Mouse (Mus musculus) small intestine, adult 2 months (tissue): Measurements from ENCODE around the gene Rhobtb1. TPM values are rescaled to one million over a fixed set of nuclear protein-coding genes. Genes with fewer than 3 reads are reported as not detected.

Source experiments
- H3K27ac ChIP-seq: fragments of 200-500 bp; 2 replicates; pipeline ENCODE4 v1.5.1; 2012; ENCODE audit warnings: low read depth, low read length, control low read depth, inconsistent platforms; ENCODE audit not compliant: insufficient read depth
- H3K27me3 ChIP-seq: fragments of 200-500 bp; 2 replicates; pipeline ENCODE4 v1.6.1; 2012; ENCODE audit warnings: mild to moderate bottlenecking, moderate library complexity, low read length, inconsistent platforms; ENCODE audit not compliant: control insufficient read depth, insufficient read depth
- H3K36me3 ChIP-seq: fragments of 200-500 bp; 2 replicates; pipeline ENCODE4 v1.6.1; 2012; ENCODE audit warnings: mild to moderate bottlenecking, low read length, control low read depth, inconsistent platforms; ENCODE audit not compliant: control insufficient read depth, insufficient read depth
- H3K4me1 ChIP-seq: fragments of 200-500 bp; 2 replicates; pipeline ENCODE4 v1.6.1; 2012; ENCODE audit warnings: low read length, inconsistent platforms, mixed read lengths; ENCODE audit not compliant: control insufficient read depth, insufficient read depth, insufficient read length
- H3K4me3 ChIP-seq: fragments of 200-500 bp; 2 replicates; pipeline ENCODE4 v1.5.1; 2012; ENCODE audit warnings: low read depth, mild to moderate bottlenecking, control low read depth, inconsistent platforms, low read length, moderate library complexity
- CTCF ChIP-seq: fragments of 200-500 bp; IDR thresholded peaks from 2 replicates; pipeline ENCODE4 v1.5.1; 2012; ENCODE audit warnings: low read depth, mild to moderate bottlenecking, control low read depth, inconsistent platforms, low read length, moderate library complexity, mixed read lengths; ENCODE audit not compliant: insufficient replicate concordance, insufficient read length; ENCODE audit errors: extremely low read depth
- POLR2A ChIP-seq: fragments of 200-500 bp; IDR thresholded peaks from 2 replicates; pipeline ENCODE4 v1.6.1; 2012; ENCODE audit warnings: low read depth, mild to moderate bottlenecking, control low read depth, inconsistent platforms, low read length, moderate library complexity
- WGBS: fragments of 180-500 bp; shearing (Covaris S2); methylation state at CpG from one replicate; pipeline ENCODE4 v1.1.7; 2018; 5-methylcytosine and 5-hydroxymethylcytosine counted together
- polyA plus RNA-seq: library from polyadenylated mRNA; depleted of rRNA; stranded (reverse); fragments of >200 nt; gene quantifications from 2 replicates; pipeline ENCODE4 v1.2.3, GENCODE M21; 2012; rRNA removed

The Rhobtb1 gene
- polyA plus RNA-seq, 1 experiment = 7.9 TPM

DNA sequence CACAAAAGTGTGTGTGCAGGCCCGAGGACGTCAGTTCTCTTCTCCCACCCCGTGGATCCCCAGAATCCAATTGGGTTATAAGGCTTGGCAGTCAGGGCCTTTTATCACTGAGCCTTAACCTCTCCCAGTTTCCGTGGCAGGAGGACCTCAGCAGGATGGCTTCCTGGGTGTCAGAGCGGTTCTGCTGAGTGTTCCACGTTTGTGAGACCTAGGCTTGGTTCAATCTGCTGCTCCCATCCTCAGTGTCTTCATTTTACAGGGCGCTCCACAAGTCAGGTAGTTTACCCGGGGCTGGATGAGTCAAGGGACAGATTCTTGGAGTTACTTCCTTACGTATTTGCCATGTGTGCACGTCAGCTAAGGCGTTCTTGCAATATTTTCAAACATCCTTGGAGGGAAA, 182.0 kb downstream of the Rhobtb1 start:
- WGBS = 88% methylated on average over 11 of the region's 11 CpGs
- TF ChIP-seq CTCF (no peak), POLR2A (no peak)
- Histone ChIP-seq H3K27me3 (no peaks in the 10 kb centered on the region), H3K4me3 (no peak overlapping the region), H3K36me3 (peaks cover 10% of the 10 kb centered on the region), H3K27ac (no peak overlapping the region), H3K4me1 (no peaks in the 10 kb centered on the region)

DNA sequence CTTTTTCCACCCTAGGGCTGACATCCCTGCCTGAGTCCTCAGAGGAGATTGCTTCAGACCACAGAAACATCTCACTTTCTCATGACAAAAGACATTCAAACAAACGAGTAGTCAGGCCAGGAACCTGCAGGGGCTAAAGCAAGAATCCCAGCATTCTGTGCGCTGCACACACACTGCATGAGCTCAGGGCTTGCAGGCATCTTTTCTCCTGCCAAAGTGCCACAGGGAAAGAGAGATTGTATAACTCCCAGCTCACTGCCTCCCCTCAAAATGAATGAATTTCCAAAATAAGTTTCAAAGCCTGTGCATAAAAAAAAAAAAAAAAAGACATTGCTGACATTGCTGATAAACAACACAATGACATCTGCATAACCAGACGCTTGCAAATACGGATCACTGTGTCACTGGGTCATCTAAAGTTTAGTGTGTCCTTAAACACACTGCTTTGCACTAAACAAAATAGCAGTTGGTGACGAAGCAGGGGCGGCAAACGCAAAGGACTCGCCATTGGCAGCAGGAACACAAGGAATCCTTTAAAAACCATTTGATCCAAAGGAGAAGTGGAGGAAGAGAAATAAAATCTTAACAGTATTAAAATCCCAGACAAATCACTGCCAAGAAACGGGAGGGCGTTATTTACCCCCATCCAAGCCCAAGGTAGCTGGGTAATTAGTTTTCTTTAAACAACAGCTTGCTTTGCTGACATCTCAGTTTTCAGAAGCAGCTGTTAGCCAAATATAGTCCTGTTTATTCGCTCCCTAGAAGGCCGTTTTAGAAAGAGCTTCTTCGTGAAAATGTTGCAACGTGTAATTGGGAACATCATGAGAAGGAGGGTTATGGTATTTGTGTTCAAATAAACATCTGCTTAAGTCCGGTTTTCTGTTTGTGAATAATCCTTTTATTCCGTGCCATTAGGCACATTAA, 183.3 kb downstream of the Rhobtb1 start:
- H3K27ac ChIP-seq = no peak overlapping the region
- WGBS = 71% methylated on average over 16 of the region's 16 CpGs
- no peak overlapping the region for H3K4me3 ChIP-seq
- no peaks in the 10 kb centered on the region for H3K27me3 ChIP-seq
- TF ChIP-seq CTCF (no peak), POLR2A (no peak)
- peaks cover 15% of the 10 kb centered on the region for H3K36me3 ChIP-seq
- no peaks in the 10 kb centered on the region for H3K4me1 ChIP-seq

DNA sequence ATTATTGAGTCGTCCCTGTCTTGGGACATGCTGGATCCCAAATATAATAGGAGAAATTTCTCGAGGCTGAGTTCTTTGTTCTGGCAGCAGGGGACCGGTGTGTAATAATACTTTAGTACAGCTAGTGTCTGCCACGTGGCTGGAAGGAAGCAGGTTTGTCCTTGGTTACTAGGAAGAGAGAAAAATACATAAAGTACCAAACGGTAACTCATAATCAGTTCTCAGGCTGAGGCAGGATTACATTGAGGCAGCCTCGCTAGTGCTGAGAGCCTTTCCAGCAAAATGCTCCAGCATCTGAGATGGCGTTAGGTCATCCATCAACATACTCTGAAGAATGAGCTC, 183.9 kb downstream of the Rhobtb1 start:
- H3K4me1 ChIP-seq = no peaks in the 10 kb centered on the region
- TF ChIP-seq CTCF (no peak), POLR2A (no peak)
- H3K27ac ChIP-seq = no peak overlapping the region

DNA sequence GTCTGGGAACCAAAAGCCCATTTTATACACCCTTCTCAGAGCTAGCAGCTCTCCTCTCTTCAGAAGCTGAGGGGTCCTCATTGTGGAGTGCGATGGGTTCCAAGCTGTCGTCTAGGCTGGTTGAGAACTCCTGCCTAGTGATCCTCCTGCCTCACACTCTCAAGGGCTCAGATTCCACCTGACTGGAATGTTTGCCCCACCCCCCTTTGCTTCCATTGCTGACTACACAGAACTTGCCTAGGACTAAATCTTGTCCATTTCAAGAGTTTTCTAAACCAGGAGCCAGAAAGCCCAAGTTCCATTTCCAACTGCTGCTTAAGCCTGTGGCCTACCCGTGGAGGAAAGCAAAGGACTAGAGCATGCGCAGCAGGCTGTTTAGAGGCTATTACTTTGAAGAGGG, 184.4 kb downstream of the Rhobtb1 start:
- 88% methylated on average over 4 of the region's 4 CpGs for WGBS
- H3K36me3 ChIP-seq = peaks cover 25% of the 10 kb centered on the region
- H3K27ac ChIP-seq = no peak overlapping the region

More for the DNA sequence above, 183.9 kb downstream of the Rhobtb1 start:
- WGBS = 61% methylated on average over 7 of the region's 7 CpGs
- Histone ChIP-seq H3K27me3 (no peaks in the 10 kb centered on the region), H3K4me3 (no peak overlapping the region), H3K36me3 (peaks cover 21% of the 10 kb centered on the region)

DNA sequence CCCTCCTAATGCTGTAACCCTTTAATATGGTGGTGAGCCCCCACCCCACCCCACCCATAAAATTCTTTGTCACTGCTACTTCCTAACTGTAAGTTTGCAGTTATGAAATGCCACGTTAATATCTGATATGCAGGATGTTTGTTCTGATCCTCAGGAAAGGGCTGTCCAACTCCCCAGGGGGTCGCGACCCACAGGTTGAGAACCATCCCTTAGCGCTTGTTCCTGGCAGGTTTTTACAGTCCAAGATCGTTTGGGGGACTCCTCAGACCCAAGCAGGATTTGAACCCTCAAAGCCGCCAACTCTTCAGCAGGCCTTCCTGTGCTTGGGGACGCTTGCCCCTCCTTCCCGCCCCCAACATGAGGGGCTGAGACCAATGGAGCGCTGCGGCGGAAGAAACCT, 185.0 kb downstream of the Rhobtb1 start:
- H3K27me3 ChIP-seq = no peaks in the 10 kb centered on the region
- no peaks in the 10 kb centered on the region for H3K4me1 ChIP-seq
- H3K4me3 ChIP-seq = no peak overlapping the region
- WGBS = 89% methylated on average over 11 of the region's 11 CpGs
- no peak overlapping the region for H3K27ac ChIP-seq
- peaks cover 29% of the 10 kb centered on the region for H3K36me3 ChIP-seq
- no peak for TF ChIP-seq CTCF
- no peak for TF ChIP-seq POLR2A

More for the DNA sequence above, 184.4 kb downstream of the Rhobtb1 start:
- H3K4me1 ChIP-seq = no peaks in the 10 kb centered on the region
- no peak overlapping the region for H3K4me3 ChIP-seq
- TF ChIP-seq CTCF = no peak
- no peak for TF ChIP-seq POLR2A
- H3K27me3 ChIP-seq = no peaks in the 10 kb centered on the region

DNA sequence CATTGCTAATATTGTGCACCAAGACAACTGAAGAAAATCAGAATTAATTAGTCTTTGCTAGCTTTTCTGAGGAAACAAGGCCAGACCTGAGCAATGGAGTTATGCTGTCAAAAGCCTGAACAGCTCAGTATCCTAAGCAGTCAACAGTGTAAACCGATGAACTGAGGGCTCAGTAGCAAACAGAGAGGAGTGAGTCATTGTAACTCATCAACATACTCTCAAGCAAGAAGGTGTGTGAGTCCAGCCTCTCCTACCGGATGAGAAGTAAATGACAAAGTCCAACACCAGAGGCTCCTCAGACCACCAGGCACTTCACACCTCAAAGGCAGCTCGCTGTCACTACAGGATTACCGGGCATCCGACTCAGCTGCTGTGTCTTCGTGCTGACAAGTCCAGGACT, 188.8 kb downstream of the Rhobtb1 start:
- TF ChIP-seq CTCF (no peak), POLR2A (no peak)
- Histone ChIP-seq H3K36me3 (peaks cover 37% of the 10 kb centered on the region), H3K4me3 (no peak overlapping the region), H3K4me1 (no peaks in the 10 kb centered on the region), H3K27ac (no peak overlapping the region), H3K27me3 (no peaks in the 10 kb centered on the region)
- 88% methylated on average over 6 of the region's 6 CpGs for WGBS

Other genes starting within 250 kb of the Rhobtb1 start
- gene A930033H14Rik, start 61.7 kb downstream of the Rhobtb1 start, polyA plus RNA-seq = 0.35 TPM in 1 of 2 replicates, not detected in the other
- gene Cdk1, start 201.5 kb downstream of the Rhobtb1 start, polyA plus RNA-seq = 18.6 and 25.3 TPM in 2 replicates
- 5.1 and 9.3 TPM in 2 replicates for gene Ank3, start 247.3 kb downstream of the Rhobtb1 start, polyA plus RNA-seq